Mouse (Mus musculus) liver, embryonic 13.5 days (tissue): ENCODE results near the gene Ctsf. TPM values are rescaled to one million over a fixed set of nuclear protein-coding genes. Genes with fewer than 3 reads are reported as not detected.

Source experiments
- ATAC-seq: fragments of 200-750 bp; cut with Nextera tagmentation; 2 replicates; pipeline ENCODE4 v1.8.0; 2017; ENCODE audit warnings: low read depth, mild to moderate bottlenecking, moderate number of reproducible peaks, moderate library complexity
- DNase-seq: peaks from one replicate; pipeline ENCODE4 v3.0.0; 2022
- H3K27ac ChIP-seq: fragments of 300-500 bp; sonication (generic); 2 replicates; pipeline ENCODE4 v1.5.1; 2015; ENCODE audit warnings: moderate library complexity, mild to moderate bottlenecking, inconsistent platforms
- H3K27me3 ChIP-seq: fragments of 300-500 bp; sonication (generic); 2 replicates; pipeline ENCODE4 v1.6.1; 2015; ENCODE audit warnings: mild to moderate bottlenecking, inconsistent platforms
- H3K36me3 ChIP-seq: fragments of 300-500 bp; sonication (generic); 2 replicates; pipeline ENCODE4 v1.6.1; 2015; ENCODE audit warnings: mild to moderate bottlenecking, inconsistent platforms
- H3K4me1 ChIP-seq: fragments of 300-500 bp; sonication (generic); replicated peaks from 2 replicates; pipeline ENCODE4 v1.6.1; 2015; ENCODE audit warnings: inconsistent platforms
- H3K4me2 ChIP-seq: fragments of 300-500 bp; sonication (generic); 2 replicates; pipeline ENCODE4 v1.6.1; 2015; ENCODE audit warnings: inconsistent platforms, mild to moderate bottlenecking, moderate library complexity
- H3K4me3 ChIP-seq: fragments of 300-500 bp; sonication (generic); replicated peaks from 2 replicates; pipeline ENCODE4 v1.5.1; 2015; ENCODE audit warnings: mild to moderate bottlenecking, inconsistent platforms
- H3K9ac ChIP-seq: fragments of 300-500 bp; sonication (generic); 2 replicates; pipeline ENCODE4 v1.6.1; 2015; ENCODE audit warnings: mild to moderate bottlenecking, inconsistent platforms
- H3K9me3 ChIP-seq: fragments of 300-500 bp; sonication (generic); replicated peaks from 2 replicates; pipeline ENCODE4 v1.6.1; 2016; ENCODE audit warnings: inconsistent platforms
- WGBS: fragments of 180-500 bp; shearing (Covaris S2); methylation state at CpG from one replicate; pipeline ENCODE4 v1.1.7; 2015; ENCODE audit not compliant: insufficient replicate concordance; 5-methylcytosine and 5-hydroxymethylcytosine counted together
- polyA plus RNA-seq: library from polyadenylated mRNA; unstranded; fragments of >200 nt; fragmentation: Nextera tagmentation; extraction: Ambion mirVana; gene quantifications from 2 replicates; pipeline ENCODE4 v1.2.1, GENCODE M21; 2015

Gene Ctsf
- polyA plus RNA-seq, 1 experiment from 2014 or later, result 25.3 TPM

- Histone ChIP-seq H3K4me3 (peak within 1 kb of the TSS; percentile 96), H3K36me3 (peaks cover 36% of the 10 kb centered on the region), H3K4me1 (peaks cover 62% of the 10 kb centered on the region), H3K9me3 (no peaks in the 10 kb centered on the region), H3K27me3 (peaks cover 19% of the 10 kb centered on the region), H3K9ac (peak within 1 kb of the TSS; percentile 96), H3K4me2 (peak within 1 kb of the TSS; percentile 79), H3K27ac (peak within 1 kb of the TSS; percentile 88)
- DNase-seq, result peak; percentile 96
- under 1% methylated on average over 52 of the region's 52 CpGs for WGBS
- ATAC-seq, result peak; percentile 98
Observed at GRCm38 (mm10) chr19:4878405-4879323, 23.7 kb downstream of the Ctsf start, which contains the start of gene Zdhhc24. TSS of gene Zdhhc24 (plus strand) at chr19:4878668.

DNA sequence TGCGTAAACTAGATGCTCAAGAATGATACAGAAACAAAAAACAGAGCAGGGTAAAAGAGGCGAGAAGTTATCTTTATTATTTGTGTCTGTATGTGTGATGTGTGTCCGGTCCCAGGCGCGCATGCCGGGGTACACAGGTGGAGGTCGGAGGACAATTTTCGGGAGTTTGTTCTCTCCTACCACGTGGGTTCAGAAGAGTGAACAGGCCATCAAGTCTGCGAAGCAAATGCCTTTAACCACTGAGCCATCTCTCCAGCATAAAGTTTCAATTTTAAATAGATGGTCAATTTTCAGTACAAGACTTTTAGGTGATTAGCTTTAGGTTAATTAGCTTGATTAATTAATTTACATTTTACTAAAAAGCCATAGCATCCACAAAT is 24.4 kb downstream of the Ctsf start:
- peak overlapping the region; percentile 96 for H3K4me3 ChIP-seq
- H3K4me1 ChIP-seq, result peaks cover 69% of the 10 kb centered on the region
- peak overlapping the region; percentile 88 for H3K27ac ChIP-seq

DNA sequence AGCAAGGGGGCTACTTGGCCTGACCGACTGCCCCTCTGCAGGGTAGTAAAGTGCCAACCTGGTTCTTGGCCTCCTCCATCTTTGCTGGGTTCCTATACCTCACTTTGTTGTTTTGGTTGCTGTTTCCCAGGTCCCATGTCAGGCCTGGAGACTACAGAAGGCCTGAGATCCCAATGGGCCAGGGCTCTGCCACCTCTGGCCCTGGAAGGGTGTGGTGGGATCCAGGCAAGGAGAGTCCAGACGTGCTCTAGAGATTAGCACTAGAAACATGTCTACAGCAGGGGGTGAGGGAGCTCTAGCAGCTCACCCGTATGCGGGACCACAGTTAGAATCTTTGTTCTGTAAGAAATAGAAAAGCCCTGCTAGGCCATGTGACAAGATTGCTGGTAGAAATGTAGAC is 29.0 kb downstream of the Ctsf start:
- Histone ChIP-seq H3K27me3 (no peaks in the 10 kb centered on the region), H3K36me3 (peaks cover 43% of the 10 kb centered on the region), H3K4me3 (no peak overlapping the region), H3K4me2 (peak overlapping the region; percentile 36), H3K4me1 (peaks cover 58% of the 10 kb centered on the region), H3K27ac (peak overlapping the region; percentile 78), H3K9ac (peak overlapping the region; percentile 37), H3K9me3 (no peaks in the 10 kb centered on the region)
- peak; percentile 61 for DNase-seq
- peak; percentile 93 for ATAC-seq
- WGBS, result 52% methylated on average over 4 of the region's 4 CpGs

More for the DNA sequence above, 24.4 kb downstream of the Ctsf start:
- peak overlapping the region; percentile 96 for H3K9ac ChIP-seq
- peaks cover 16% of the 10 kb centered on the region for H3K27me3 ChIP-seq
- DNase-seq (no peak), ATAC-seq (no peak)
- H3K4me2 ChIP-seq, result peak overlapping the region; percentile 79
- peaks cover 36% of the 10 kb centered on the region for H3K36me3 ChIP-seq
- no peaks in the 10 kb centered on the region for H3K9me3 ChIP-seq
- 41% methylated on average over 10 of the region's 10 CpGs for WGBS

DNA sequence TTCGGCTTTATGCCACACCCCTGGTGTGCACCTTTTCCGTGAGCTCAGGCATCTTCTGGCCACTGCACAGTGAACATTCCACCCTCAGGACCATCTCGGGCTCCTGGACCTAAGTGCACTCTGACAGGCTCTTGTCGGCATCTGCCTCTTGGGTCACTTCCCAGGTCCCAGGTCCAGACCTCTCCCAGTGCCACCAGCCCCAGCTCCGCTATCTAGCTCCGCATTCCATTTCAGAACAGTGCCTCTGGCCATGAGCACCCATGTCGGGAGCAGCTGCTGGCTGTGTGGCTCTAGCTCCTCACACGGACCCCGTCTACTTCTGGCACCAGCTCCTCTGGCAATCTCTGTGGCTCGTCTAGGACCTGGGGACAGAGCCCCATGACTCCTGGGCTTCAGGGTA is 34.9 kb downstream of the Ctsf start:
- Histone ChIP-seq H3K9me3 (no peaks in the 10 kb centered on the region), H3K36me3 (peaks cover 2% of the 10 kb centered on the region; the same call in 1 of the 2 replicates), H3K9ac (no peak overlapping the region), H3K4me1 (peaks cover 34% of the 10 kb centered on the region), H3K27ac (0 out of 2 replicates have a peak overlapping the region, but pooled peaks have one; percentile 10), H3K27me3 (no peaks in the 10 kb centered on the region), H3K4me3 (no peak overlapping the region), H3K4me2 (no peak overlapping the region)
- ATAC-seq (no peak), DNase-seq (no peak)
- WGBS, result 76% methylated on average over 10 of the region's 10 CpGs

- Histone ChIP-seq H3K36me3 (no peaks in the 10 kb centered on the region), H3K27ac (peak overlapping the region; percentile 88), H3K4me3 (peak overlapping the region; percentile 16), H3K4me2 (peak overlapping the region; percentile 38), H3K9ac (peak overlapping the region; percentile 57), H3K9me3 (no peaks in the 10 kb centered on the region), H3K4me1 (peaks cover 32% of the 10 kb centered on the region), H3K27me3 (no peaks in the 10 kb centered on the region)
- DNase-seq, result peak; percentile 75
- ATAC-seq, result peak; percentile 97
- WGBS, result 20% methylated on average over 3 of the region's 3 CpGs
Observed at GRCm38 (mm10) chr19:4891798-4892197, 36.9 kb downstream of the Ctsf start.

DNA sequence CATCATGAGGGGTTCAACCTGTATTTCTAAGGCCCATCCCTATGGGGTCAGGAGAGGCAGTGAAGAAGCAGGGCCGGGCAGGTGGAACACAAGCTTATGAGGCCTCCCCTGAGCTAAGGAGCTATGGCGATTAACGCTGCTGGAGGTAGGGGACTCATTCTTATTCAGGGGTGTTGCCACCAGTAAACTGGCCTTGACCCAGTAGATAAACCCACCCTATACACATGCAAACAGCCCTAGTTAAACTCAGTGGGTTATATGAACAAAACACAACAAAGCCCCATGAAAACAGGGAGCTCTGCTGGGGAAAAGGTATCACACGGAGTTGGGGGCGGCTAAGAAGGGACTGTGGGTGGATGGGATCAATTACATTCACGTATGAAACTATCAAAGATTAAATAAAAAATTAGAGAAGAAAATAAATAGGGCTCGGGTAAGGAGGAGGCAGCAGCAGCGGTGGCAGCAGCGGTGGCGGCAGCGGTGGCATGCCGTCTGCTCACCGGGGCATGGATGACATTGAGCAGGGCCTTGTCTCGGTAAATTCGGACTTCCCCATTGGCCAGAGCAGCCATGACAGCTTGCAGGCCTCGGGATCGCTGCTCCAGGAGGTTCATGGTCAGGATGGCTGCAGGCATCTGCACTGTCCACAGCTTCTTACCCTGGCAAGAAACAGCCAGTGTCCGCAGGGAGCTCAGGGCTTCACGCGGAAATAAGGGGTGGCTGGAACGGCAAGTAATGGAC is 42.0 kb downstream of the Ctsf start:
- Histone ChIP-seq H3K27ac (no peak overlapping the region), H3K27me3 (no peaks in the 10 kb centered on the region), H3K9ac (no peak overlapping the region), H3K4me3 (no peak overlapping the region), H3K36me3 (no peaks in the 10 kb centered on the region), H3K9me3 (no peaks in the 10 kb centered on the region), H3K4me2 (no peak overlapping the region), H3K4me1 (peaks cover 15% of the 10 kb centered on the region)
- 66% methylated on average over 21 of the region's 21 CpGs for WGBS
- ATAC-seq, result no peak
- DNase-seq, result no peak

DNA sequence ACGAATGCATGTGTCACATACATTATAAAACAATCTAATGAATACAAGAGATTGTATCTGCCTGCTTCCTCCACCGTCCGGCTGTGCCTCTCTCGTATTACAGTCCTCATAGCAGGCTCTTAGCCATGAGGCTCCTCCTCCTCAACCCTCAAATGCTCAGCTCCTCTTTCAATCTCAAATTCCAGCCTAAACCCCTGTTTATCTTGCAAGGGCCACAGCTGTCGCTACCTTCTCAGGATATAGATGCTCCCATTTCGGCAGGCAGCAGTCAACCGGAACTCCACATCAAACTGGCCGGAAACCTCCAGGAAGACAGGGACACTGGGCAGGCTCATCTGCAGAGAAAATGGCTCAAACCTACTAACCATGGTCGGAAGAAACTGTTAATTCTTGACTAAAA is 44.0 kb downstream of the Ctsf start:
- ATAC-seq (no peak), DNase-seq (no peak)
- WGBS, result 59% methylated on average over 9 of the region's 9 CpGs
- H3K36me3 ChIP-seq, result no peaks in the 10 kb centered on the region
- H3K4me3 ChIP-seq, result no peak overlapping the region
- H3K9ac ChIP-seq, result no peak overlapping the region
- no peaks in the 10 kb centered on the region for H3K27me3 ChIP-seq
- H3K27ac ChIP-seq, result no peak overlapping the region
- no peaks in the 10 kb centered on the region; the same call in 1 of the 2 replicates for H3K4me1 ChIP-seq
- H3K4me2 ChIP-seq, result no peak overlapping the region
- no peaks in the 10 kb centered on the region for H3K9me3 ChIP-seq

GRCm38 (mm10) chr19:4899888-4900287 is 45.0 kb downstream of the Ctsf start:
- Histone ChIP-seq H3K27ac (no peak overlapping the region), H3K36me3 (no peaks in the 10 kb centered on the region), H3K4me1 (no peaks in the 10 kb centered on the region), H3K4me2 (no peak overlapping the region), H3K27me3 (no peaks in the 10 kb centered on the region), H3K9ac (no peak overlapping the region), H3K4me3 (no peak overlapping the region), H3K9me3 (no peaks in the 10 kb centered on the region)
- DNase-seq (no peak), ATAC-seq (no peak)
- WGBS, result 45% methylated on average over 3 of the region's 3 CpGs

DNA sequence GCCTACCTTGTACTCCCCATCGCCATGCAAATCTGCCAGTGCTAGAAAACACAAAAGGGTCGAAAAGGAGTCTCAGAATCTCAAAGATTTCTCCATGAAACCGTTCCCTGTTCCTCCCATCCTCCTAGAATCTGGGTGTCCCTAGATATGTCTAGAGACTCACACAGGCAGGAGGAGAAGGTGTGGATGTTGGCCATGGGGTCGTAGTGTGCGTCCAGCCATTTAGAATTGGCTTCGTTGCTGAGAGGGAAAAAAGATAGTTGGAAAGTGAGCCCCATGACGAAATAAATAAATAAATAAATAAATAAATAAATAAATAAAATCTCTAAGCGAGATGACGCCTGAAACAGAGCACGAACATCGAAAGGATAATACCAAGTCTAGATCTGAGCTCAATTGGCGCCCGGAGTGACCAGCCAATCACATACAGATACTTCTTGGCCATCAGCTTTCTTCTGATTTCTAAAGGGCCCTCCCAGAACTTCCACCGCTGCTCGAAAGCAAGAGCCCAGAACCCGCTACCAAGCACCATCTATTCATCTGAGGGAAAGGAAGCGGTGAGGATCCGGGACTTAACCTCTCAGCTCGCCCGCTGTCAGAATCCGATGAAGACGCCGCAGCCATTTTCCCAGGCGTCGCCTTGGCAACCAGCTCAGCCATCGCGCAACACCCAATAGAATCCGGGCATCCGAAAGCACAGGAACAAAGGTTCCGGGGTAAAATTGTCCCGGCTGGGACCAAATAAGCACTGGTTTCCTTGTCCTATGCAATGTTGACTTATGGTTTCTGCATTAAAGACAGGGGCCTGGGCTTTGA is 51.3 kb downstream of the Ctsf start, which contains the start of gene Bbs1:
Gene Bbs1 (minus strand): TSS at position 650 of the 816 bp plus-strand sequence.
- whole genome bisulfite sequencing, result 9% methylated on average over 31 of the region's 31 CpGs
- H3K9me3 ChIP-seq, result no peaks in the 10 kb centered on the region
- H3K27me3 ChIP-seq, result no peaks in the 10 kb centered on the region
- H3K36me3 ChIP-seq, result peaks cover 34% of the 10 kb centered on the region
- peaks cover 6% of the 10 kb centered on the region for H3K4me1 ChIP-seq
- ATAC-seq (peak; percentile 65; the same call in 1 of the 2 replicates), DNase-seq (peak; percentile 56)
- peak within 1 kb of the TSS; percentile 64 for H3K4me2 ChIP-seq
- peak within 1 kb of the TSS; percentile 64 for H3K4me3 ChIP-seq
- H3K27ac ChIP-seq, result no peak within 1 kb of the TSS
- H3K9ac ChIP-seq, result peak within 1 kb of the TSS; percentile 50

DNA sequence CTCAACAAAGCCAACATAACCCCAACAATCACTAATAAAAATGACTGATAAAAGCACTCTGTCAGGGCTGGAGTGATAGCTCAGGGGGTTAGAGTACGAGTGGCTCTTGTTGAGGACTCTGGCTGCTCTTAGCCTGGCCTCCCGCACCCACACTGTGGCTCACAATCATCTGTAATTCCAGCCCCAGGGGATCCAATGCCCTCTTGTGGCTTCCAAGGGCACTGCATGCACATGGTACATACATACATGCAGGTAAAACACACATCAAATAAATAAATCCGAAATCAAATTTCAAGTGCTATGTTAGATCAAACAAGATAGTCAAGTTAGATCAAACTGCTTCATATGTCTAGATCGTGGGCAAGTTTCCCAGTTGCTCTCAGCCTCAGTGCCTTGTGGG is 53.2 kb downstream of the Ctsf start:
- Histone ChIP-seq H3K27ac (no peak overlapping the region), H3K9ac (no peak overlapping the region), H3K27me3 (no peaks in the 10 kb centered on the region), H3K9me3 (no peaks in the 10 kb centered on the region), H3K4me2 (no peak overlapping the region), H3K4me1 (peaks cover 9% of the 10 kb centered on the region), H3K4me3 (no peak overlapping the region), H3K36me3 (peaks cover 45% of the 10 kb centered on the region)
- peak; percentile 35 for DNase-seq
- no peak for ATAC-seq
- WGBS, result 75% methylated on average over 4 of the region's 4 CpGs
